ENCODE assay signal across 8 mouse cellular contexts in genomic region chr10:80270734-80271181, GRCm38 (mm10). TPM values are rescaled to one million over a fixed set of nuclear protein-coding genes. Genes with fewer than 3 reads are reported as not detected.
DNase-seq lines count a peak whose midpoint lies in the region; ATAC-seq lines count a peak whose summit lies in the region.

No protein-coding gene starts in this region.

- peaks cover 25% of the 10 kb centered on the region for H3K4me1 ChIP-seq in kidney, embryonic 14.5 days (ENCODE audit: control insufficient read depth, insufficient read depth, low read length)
- peaks cover 55% of the 10 kb centered on the region for H3K4me1 ChIP-seq in embryonic facial prominence, embryonic 10.5 days
- peaks cover 63% of the 10 kb centered on the region for H3K4me1 ChIP-seq in kidney, embryonic 15.5 days
- H3K4me1 ChIP-seq in midbrain, embryonic 16.5 days (ENCODE audit: control insufficient read depth, insufficient read depth, low read length) = peaks cover 46% of the 10 kb centered on the region

- no peak overlapping the region for H3K4me2 ChIP-seq in kidney, embryonic 14.5 days (replicated peaks; ENCODE audit: low read depth, low read length)
- H3K4me2 ChIP-seq in kidney, embryonic 15.5 days = no peak overlapping the region
- H3K4me2 ChIP-seq in midbrain, embryonic 16.5 days (ENCODE audit: low read length) = no peak overlapping the region

- H3K9ac ChIP-seq in kidney, embryonic 14.5 days (ENCODE audit: low read depth, low read length) = no peak overlapping the region
- H3K9ac ChIP-seq in kidney, embryonic 15.5 days = no peak overlapping the region
- H3K9ac ChIP-seq in midbrain, embryonic 16.5 days (ENCODE audit: low read depth, low read length) = peak overlapping the region; percentile 25; the same call in 1 of the 2 replicates

- H3K9me3 ChIP-seq in kidney, embryonic 14.5 days (ENCODE audit: control insufficient read depth, low read length) = no peaks in the 10 kb centered on the region
- H3K9me3 ChIP-seq in embryonic facial prominence, embryonic 10.5 days = no peaks in the 10 kb centered on the region
- H3K9me3 ChIP-seq in kidney, embryonic 15.5 days (replicated peaks) = no peaks in the 10 kb centered on the region
- no peaks in the 10 kb centered on the region for H3K9me3 ChIP-seq in midbrain, embryonic 16.5 days (replicated peaks; ENCODE audit: control insufficient read depth, low read length, poor library complexity, severe bottlenecking)

- no peak overlapping the region for H3K27ac ChIP-seq in kidney, embryonic 14.5 days (ENCODE audit: low read depth, low read length)
- H3K27ac ChIP-seq in embryonic facial prominence, embryonic 10.5 days (replicated peaks) = no peak overlapping the region
- 0 out of 2 replicates have a peak overlapping the region, but pooled peaks have one; percentile 34 for H3K27ac ChIP-seq in kidney, embryonic 15.5 days
- H3K27ac ChIP-seq in midbrain, embryonic 16.5 days (ENCODE audit: low read length) = no peak overlapping the region

- WGBS in kidney, embryonic 14.5 days = 79% methylated on average over 6 of the region's 6 CpGs
- WGBS in embryonic facial prominence, embryonic 10.5 days = 84% methylated on average over 6 of the region's 6 CpGs
- WGBS in kidney, embryonic 15.5 days = 78% methylated on average over 6 of the region's 6 CpGs
- WGBS in midbrain, embryonic 16.5 days = 69% methylated on average over 6 of the region's 6 CpGs

- no peak for ATAC-seq in kidney, embryonic 14.5 days (ENCODE audit: low FRiP score, low TSS enrichment)
- no peak for ATAC-seq in kidney, embryonic 15.5 days (replicated peaks; ENCODE audit: low FRiP score)
- ATAC-seq in midbrain, embryonic 16.5 days = no peak

- no peaks in the 10 kb centered on the region for H3K27me3 ChIP-seq in kidney, embryonic 14.5 days (ENCODE audit: control insufficient read depth, insufficient read depth, low read length)
- no peaks in the 10 kb centered on the region for H3K27me3 ChIP-seq in embryonic facial prominence, embryonic 10.5 days (replicated peaks; ENCODE audit: low read depth, poor library complexity, severe bottlenecking)
- H3K27me3 ChIP-seq in kidney, embryonic 15.5 days = no peaks in the 10 kb centered on the region
- no peaks in the 10 kb centered on the region for H3K27me3 ChIP-seq in midbrain, embryonic 16.5 days (ENCODE audit: control insufficient read depth, insufficient read depth, low read depth, low read length)

- no peak overlapping the region for H3K4me3 ChIP-seq in kidney, embryonic 14.5 days (ENCODE audit: low read length)
- peak overlapping the region; percentile 37 for H3K4me3 ChIP-seq in embryonic facial prominence, embryonic 10.5 days
- no peak overlapping the region for H3K4me3 ChIP-seq in kidney, embryonic 15.5 days (replicated peaks)
- H3K4me3 ChIP-seq in midbrain, embryonic 16.5 days (ENCODE audit: low read depth, low read length) = no peak overlapping the region

- peaks cover 46% of the 10 kb centered on the region for H3K36me3 ChIP-seq in kidney, embryonic 14.5 days (ENCODE audit: control insufficient read depth, insufficient read depth, low read length)
- peaks cover 83% of the 10 kb centered on the region for H3K36me3 ChIP-seq in embryonic facial prominence, embryonic 10.5 days (replicated peaks)
- peaks cover 72% of the 10 kb centered on the region for H3K36me3 ChIP-seq in kidney, embryonic 15.5 days
- peaks cover 5% of the 10 kb centered on the region; the same call in 1 of the 2 replicates for H3K36me3 ChIP-seq in midbrain, embryonic 16.5 days (ENCODE audit: control insufficient read depth, insufficient read depth, low read length)

- DNase-seq in kidney, adult 11 months = peak; percentile 72
- DNase-seq in embryonic facial prominence, embryonic 10.5 days (ENCODE audit: low spot score) = no peak
- DNase-seq in gastrocnemius, postnatal 25 days = no peak
- no peak for DNase-seq in layer of hippocampus, postnatal 10 days (ENCODE audit: low spot score in 2 of 2)
- no peak for DNase-seq in embryo, embryonic 11 days

RNA-seq across cellular contexts. Expression of gene Dazap1, which starts 9.5 kb away (rescaled TPM):
- polyA plus RNA-seq in kidney, embryonic 14.5 days (2014; fragmentation: Nextera tagmentation; extraction: Ambion mirVana) = 45.8 and 56.9 TPM in 2 replicates
- 56.2 and 58.5 TPM in 2 replicates for polyA plus RNA-seq in embryonic facial prominence, embryonic 10.5 days (2016; fragmentation: Nextera tagmentation; extraction: Ambion mirVana)
- polyA plus RNA-seq in kidney, embryonic 15.5 days (2015; fragmentation: Nextera tagmentation; extraction: Ambion mirVana) = 56.3 and 58.5 TPM in 2 replicates
- 43.7 and 51.9 TPM in 2 replicates for polyA plus RNA-seq in midbrain, embryonic 16.5 days (2015; fragmentation: Nextera tagmentation; extraction: Ambion mirVana)
- 10 to 100 TPM; 40.1 to 43.6 TPM for total RNA-seq in gastrocnemius, postnatal 25 days (2021)
- total RNA-seq in layer of hippocampus, postnatal 10 days (2021) = 10 to 100 TPM; 94.6 to 96.3 TPM

RNA-seq across cellular contexts. Expression of gene Gamt, which starts 9.9 kb away (rescaled TPM):
- polyA plus RNA-seq in kidney, embryonic 14.5 days (2014; fragmentation: Nextera tagmentation; extraction: Ambion mirVana) = 30.2 and 33.6 TPM in 2 replicates
- polyA plus RNA-seq in embryonic facial prominence, embryonic 10.5 days (2016; fragmentation: Nextera tagmentation; extraction: Ambion mirVana) = 24.4 and 25.0 TPM in 2 replicates
- 34.2 and 37.0 TPM in 2 replicates for polyA plus RNA-seq in kidney, embryonic 15.5 days (2015; fragmentation: Nextera tagmentation; extraction: Ambion mirVana)
- 15.8 and 19.5 TPM in 2 replicates for polyA plus RNA-seq in midbrain, embryonic 16.5 days (2015; fragmentation: Nextera tagmentation; extraction: Ambion mirVana)
- total RNA-seq in gastrocnemius, postnatal 25 days (2021) = 10 to 100 TPM; 50.9 to 53.1 TPM
- 10 to 100 TPM; 27.8 to 31.5 TPM for total RNA-seq in layer of hippocampus, postnatal 10 days (2021)

RNA-seq across cellular contexts. Expression of gene Rps15, which starts 21.5 kb away (rescaled TPM):
- polyA plus RNA-seq in kidney, embryonic 14.5 days (2014; fragmentation: Nextera tagmentation; extraction: Ambion mirVana) = 1,166 and 1,350 TPM in 2 replicates
- polyA plus RNA-seq in embryonic facial prominence, embryonic 10.5 days (2016; fragmentation: Nextera tagmentation; extraction: Ambion mirVana) = 1,079 and 1,119 TPM in 2 replicates
- polyA plus RNA-seq in kidney, embryonic 15.5 days (2015; fragmentation: Nextera tagmentation; extraction: Ambion mirVana) = 1,002 and 1,019 TPM in 2 replicates
- 465 and 476 TPM in 2 replicates for polyA plus RNA-seq in midbrain, embryonic 16.5 days (2015; fragmentation: Nextera tagmentation; extraction: Ambion mirVana)
- total RNA-seq in gastrocnemius, postnatal 25 days (2021) = 100 to 1,000 TPM; 575 to 593 TPM
- total RNA-seq in layer of hippocampus, postnatal 10 days (2021) = 100 to 1,000 TPM; 733 to 857 TPM

RNA-seq across cellular contexts. Expression of gene Ndufs7, which starts 21.8 kb away (rescaled TPM):
- 382 and 390 TPM in 2 replicates for polyA plus RNA-seq in kidney, embryonic 14.5 days (2014; fragmentation: Nextera tagmentation; extraction: Ambion mirVana)
- polyA plus RNA-seq in embryonic facial prominence, embryonic 10.5 days (2016; fragmentation: Nextera tagmentation; extraction: Ambion mirVana) = 303 and 309 TPM in 2 replicates
- 376 and 387 TPM in 2 replicates for polyA plus RNA-seq in kidney, embryonic 15.5 days (2015; fragmentation: Nextera tagmentation; extraction: Ambion mirVana)
- 263 and 302 TPM in 2 replicates for polyA plus RNA-seq in midbrain, embryonic 16.5 days (2015; fragmentation: Nextera tagmentation; extraction: Ambion mirVana)
- total RNA-seq in gastrocnemius, postnatal 25 days (2021) = 100 to 1,000 TPM; 508 to 524 TPM
- total RNA-seq in layer of hippocampus, postnatal 10 days (2021) = 100 to 1,000 TPM; 143 to 152 TPM

RNA-seq across cellular contexts. Expression of gene Apc2, which starts 25.0 kb away (rescaled TPM):
- 1.0 and 1.4 TPM in 2 replicates for polyA plus RNA-seq in kidney, embryonic 14.5 days (2014; fragmentation: Nextera tagmentation; extraction: Ambion mirVana)
- polyA plus RNA-seq in embryonic facial prominence, embryonic 10.5 days (2016; fragmentation: Nextera tagmentation; extraction: Ambion mirVana) = 11.8 and 12.6 TPM in 2 replicates
- 1.6 and 2.4 TPM in 2 replicates for polyA plus RNA-seq in kidney, embryonic 15.5 days (2015; fragmentation: Nextera tagmentation; extraction: Ambion mirVana)
- 172 and 205 TPM in 2 replicates for polyA plus RNA-seq in midbrain, embryonic 16.5 days (2015; fragmentation: Nextera tagmentation; extraction: Ambion mirVana)
- under 1 TPM; 0.59 to 0.82 TPM for total RNA-seq in gastrocnemius, postnatal 25 days (2021)
- 100 to 1,000 TPM; 179 to 181 TPM for total RNA-seq in layer of hippocampus, postnatal 10 days (2021)
